Mouse (Mus musculus): ENCODE results near the gene Ccdc102a. TPM values are rescaled to one million over a fixed set of nuclear protein-coding genes. Genes with fewer than 3 reads are reported as not detected.
A peak's percentile ranks its signal among the peaks of the same experiment; 100 is the strongest.

Ccdc102a gene
- 18.6 and 25.1 TPM in 2 replicates for polyA plus RNA-seq (2015; fragmentation: Nextera tagmentation; extraction: Ambion mirVana)

- H3K27ac ChIP-seq: peak within 1 kb of the TSS; percentile 80
- peak within 1 kb of the TSS; percentile 79 for H3K4me3 ChIP-seq
- ATAC-seq (replicated peaks; ENCODE audit: insufficient number of reproducible peaks, insufficient read depth, low FRiP score, low read depth): peak; percentile 72
- no peaks in the 10 kb centered on the region for H3K36me3 ChIP-seq
- WGBS: 2% methylated on average over 51 of the region's 51 CpGs
- H3K9ac ChIP-seq: peak within 1 kb of the TSS; percentile 71
- no peaks in the 10 kb centered on the region for H3K9me3 ChIP-seq (replicated peaks)
- no peaks in the 10 kb centered on the region for H3K27me3 ChIP-seq
- peaks cover 60% of the 10 kb centered on the region for H3K4me1 ChIP-seq (replicated peaks)
- H3K4me2 ChIP-seq: peak within 1 kb of the TSS; percentile 93
Observed at GRCm38 (mm10) chr8:94917851-94918495, at the start of gene Ccdc102a. TSS of gene Ccdc102a (minus strand) at chr8:94918098.

GRCm38 (mm10) chr8:94967554-94967953, 49.7 kb upstream of the Ccdc102a start:
- Histone ChIP-seq H3K9me3 (replicated peaks) (no peaks in the 10 kb centered on the region), H3K36me3 (no peaks in the 10 kb centered on the region), H3K27ac (no peak overlapping the region), H3K4me2 (no peak overlapping the region), H3K9ac (no peak overlapping the region), H3K4me3 (no peak overlapping the region), H3K27me3 (no peaks in the 10 kb centered on the region), H3K4me1 (replicated peaks) (peaks cover 10% of the 10 kb centered on the region; the same call in 1 of the 2 replicates)
- WGBS: 56% methylated on average over 3 of the region's 3 CpGs
- ATAC-seq (replicated peaks; ENCODE audit: insufficient number of reproducible peaks, insufficient read depth, low FRiP score, low read depth): no peak; the same call in 1 of the 2 replicates

- H3K4me1 ChIP-seq (replicated peaks): peaks cover 10% of the 10 kb centered on the region; the same call in 1 of the 2 replicates
- no peak overlapping the region for H3K9ac ChIP-seq
- H3K27me3 ChIP-seq: no peaks in the 10 kb centered on the region
- ATAC-seq (replicated peaks; ENCODE audit: insufficient number of reproducible peaks, insufficient read depth, low FRiP score, low read depth): no peak
- no peaks in the 10 kb centered on the region for H3K36me3 ChIP-seq
- no peaks in the 10 kb centered on the region for H3K9me3 ChIP-seq (replicated peaks)
- no peak overlapping the region for H3K4me2 ChIP-seq
- no peak overlapping the region for H3K4me3 ChIP-seq
- 69% methylated on average over 4 of the region's 4 CpGs for WGBS
- no peak overlapping the region for H3K27ac ChIP-seq
Observed at GRCm38 (mm10) chr8:94967071-94967470, 49.2 kb upstream of the Ccdc102a start.

GRCm38 (mm10) chr8:94966578-94966977, 48.7 kb upstream of the Ccdc102a start:
- H3K4me2 ChIP-seq: no peak overlapping the region
- H3K9me3 ChIP-seq (replicated peaks): no peaks in the 10 kb centered on the region
- no peak overlapping the region for H3K27ac ChIP-seq
- ATAC-seq (replicated peaks; ENCODE audit: insufficient number of reproducible peaks, insufficient read depth, low FRiP score, low read depth): no peak
- H3K9ac ChIP-seq: no peak overlapping the region
- peaks cover 10% of the 10 kb centered on the region; the same call in 1 of the 2 replicates for H3K4me1 ChIP-seq (replicated peaks)
- WGBS: 23% methylated on average over 7 of the region's 7 CpGs
- no peaks in the 10 kb centered on the region for H3K27me3 ChIP-seq
- no peak overlapping the region for H3K4me3 ChIP-seq
- H3K36me3 ChIP-seq: no peaks in the 10 kb centered on the region

GRCm38 (mm10) chr8:94964828-94965227, 46.9 kb upstream of the Ccdc102a start:
- H3K27ac ChIP-seq: no peak overlapping the region

GRCm38 (mm10) chr8:94962201-94962600, 44.3 kb upstream of the Ccdc102a start:
- H3K4me3 ChIP-seq: no peak overlapping the region
- ATAC-seq (replicated peaks; ENCODE audit: insufficient number of reproducible peaks, insufficient read depth, low FRiP score, low read depth): no peak
- 70% methylated on average over 1 of the region's 1 CpGs for WGBS
- no peaks in the 10 kb centered on the region for H3K27me3 ChIP-seq
- H3K4me2 ChIP-seq: no peak overlapping the region
- no peak overlapping the region for H3K9ac ChIP-seq
- no peaks in the 10 kb centered on the region for H3K36me3 ChIP-seq
- H3K9me3 ChIP-seq (replicated peaks): no peaks in the 10 kb centered on the region
- H3K4me1 ChIP-seq (replicated peaks): peaks cover 4% of the 10 kb centered on the region; the same call in 1 of the 2 replicates
- no peak overlapping the region for H3K27ac ChIP-seq

More at GRCm38 (mm10) chr8:94964828-94965227, 46.9 kb upstream of the Ccdc102a start:
- Histone ChIP-seq H3K9ac (no peak overlapping the region), H3K4me1 (replicated peaks) (peaks cover 10% of the 10 kb centered on the region; the same call in 1 of the 2 replicates), H3K27me3 (no peaks in the 10 kb centered on the region), H3K9me3 (replicated peaks) (no peaks in the 10 kb centered on the region), H3K4me2 (no peak overlapping the region), H3K36me3 (no peaks in the 10 kb centered on the region), H3K4me3 (no peak overlapping the region)
- WGBS: 15% methylated on average over 10 of the region's 10 CpGs
- no peak for ATAC-seq (replicated peaks; ENCODE audit: insufficient number of reproducible peaks, insufficient read depth, low FRiP score, low read depth)

GRCm38 (mm10) chr8:94956078-94956574, 38.2 kb upstream of the Ccdc102a start:
- ATAC-seq (replicated peaks; ENCODE audit: insufficient number of reproducible peaks, insufficient read depth, low FRiP score, low read depth): no peak
- no peak overlapping the region for H3K27ac ChIP-seq
- WGBS: 75% methylated on average over 1 of the region's 1 CpGs
- H3K4me2 ChIP-seq: no peak overlapping the region
- no peak overlapping the region for H3K9ac ChIP-seq
- peaks cover 24% of the 10 kb centered on the region for H3K4me1 ChIP-seq (replicated peaks)
- no peaks in the 10 kb centered on the region for H3K27me3 ChIP-seq
- no peak overlapping the region for H3K4me3 ChIP-seq
- H3K9me3 ChIP-seq (replicated peaks): no peaks in the 10 kb centered on the region
- H3K36me3 ChIP-seq: no peaks in the 10 kb centered on the region

GRCm38 (mm10) chr8:94954921-94955758, 37.2 kb upstream of the Ccdc102a start:
- H3K9me3 ChIP-seq (replicated peaks): no peaks in the 10 kb centered on the region
- H3K27ac ChIP-seq: peak overlapping the region; percentile 76
- 19% methylated on average over 9 of the region's 9 CpGs for WGBS
- no peak overlapping the region for H3K4me2 ChIP-seq
- no peaks in the 10 kb centered on the region for H3K27me3 ChIP-seq
- no peaks in the 10 kb centered on the region for H3K36me3 ChIP-seq
- H3K4me1 ChIP-seq (replicated peaks): peaks cover 25% of the 10 kb centered on the region
- ATAC-seq (replicated peaks; ENCODE audit: insufficient number of reproducible peaks, insufficient read depth, low FRiP score, low read depth): no peak
- no peak overlapping the region for H3K4me3 ChIP-seq
- H3K9ac ChIP-seq: no peak overlapping the region

GRCm38 (mm10) chr8:94954368-94954737, 36.5 kb upstream of the Ccdc102a start:
- H3K27me3 ChIP-seq: no peaks in the 10 kb centered on the region
- H3K9ac ChIP-seq: no peak overlapping the region
- H3K27ac ChIP-seq: peak overlapping the region; percentile 76
- H3K9me3 ChIP-seq (replicated peaks): no peaks in the 10 kb centered on the region
- peaks cover 27% of the 10 kb centered on the region for H3K4me1 ChIP-seq (replicated peaks)
- no peaks in the 10 kb centered on the region for H3K36me3 ChIP-seq
- no peak overlapping the region for H3K4me2 ChIP-seq
- 38% methylated on average over 7 of the region's 7 CpGs for WGBS
- no peak overlapping the region for H3K4me3 ChIP-seq
- ATAC-seq (replicated peaks; ENCODE audit: insufficient number of reproducible peaks, insufficient read depth, low FRiP score, low read depth): peak; percentile 80

- Histone ChIP-seq H3K4me1 (replicated peaks) (peaks cover 27% of the 10 kb centered on the region), H3K27me3 (no peaks in the 10 kb centered on the region), H3K27ac (peak overlapping the region; percentile 76), H3K4me3 (no peak overlapping the region), H3K4me2 (no peak overlapping the region), H3K36me3 (no peaks in the 10 kb centered on the region), H3K9me3 (replicated peaks) (no peaks in the 10 kb centered on the region), H3K9ac (no peak overlapping the region)
- 60% methylated on average over 7 of the region's 7 CpGs for WGBS
- ATAC-seq (replicated peaks; ENCODE audit: insufficient number of reproducible peaks, insufficient read depth, low FRiP score, low read depth): no peak
Observed at GRCm38 (mm10) chr8:94953624-94954367, 35.9 kb upstream of the Ccdc102a start.

GRCm38 (mm10) chr8:94952086-94952485, 34.2 kb upstream of the Ccdc102a start:
- ATAC-seq (replicated peaks; ENCODE audit: insufficient number of reproducible peaks, insufficient read depth, low FRiP score, low read depth): no peak
- no peak overlapping the region for H3K4me3 ChIP-seq
- no peak overlapping the region for H3K27ac ChIP-seq
- no peak overlapping the region for H3K4me2 ChIP-seq
- H3K27me3 ChIP-seq: no peaks in the 10 kb centered on the region
- H3K36me3 ChIP-seq: no peaks in the 10 kb centered on the region
- no peaks in the 10 kb centered on the region for H3K9me3 ChIP-seq (replicated peaks)
- H3K4me1 ChIP-seq (replicated peaks): peaks cover 27% of the 10 kb centered on the region
- 60% methylated on average over 5 of the region's 5 CpGs for WGBS
- H3K9ac ChIP-seq: no peak overlapping the region

Measured in heart, embryonic 15.5 days (tissue).